Mouse (Mus musculus) heart, embryonic 16.5 days (tissue): ENCODE measurements around the gene B3gnt8. TPM values are rescaled to one million over a fixed set of nuclear protein-coding genes. Genes with fewer than 3 reads are reported as not detected.

ENCODE experiments used
- ATAC-seq: fragments of 200-750 bp; cut with Nextera tagmentation; replicated peaks from 2 replicates; pipeline ENCODE4 v1.8.0; 2017; ENCODE audit warnings: moderate number of reproducible peaks; ENCODE audit not compliant: insufficient read depth, low FRiP score; ENCODE audit errors: extremely low read depth
- H3K27ac ChIP-seq: fragments of 300-500 bp; sonication (generic); 2 replicates; pipeline ENCODE4 v1.5.1; 2014; ENCODE audit warnings: mild to moderate bottlenecking, low read length, control low read depth, moderate library complexity
- H3K27me3 ChIP-seq: fragments of 300-500 bp; sonication (generic); 2 replicates; pipeline ENCODE4 v1.6.1; 2014; ENCODE audit warnings: low read length, mixed read lengths; ENCODE audit not compliant: control insufficient read depth, insufficient read depth
- H3K36me3 ChIP-seq: fragments of 300-500 bp; sonication (generic); 2 replicates; pipeline ENCODE4 v1.6.1; 2014; ENCODE audit not compliant: control insufficient read depth, insufficient read depth
- H3K4me1 ChIP-seq: fragments of 300-500 bp; sonication (generic); 2 replicates; pipeline ENCODE4 v1.6.1; 2014; ENCODE audit warnings: low read length, mixed read lengths; ENCODE audit not compliant: control insufficient read depth, insufficient read depth
- H3K4me2 ChIP-seq: fragments of 300-500 bp; sonication (generic); 2 replicates; pipeline ENCODE4 v1.6.1; 2014; ENCODE audit warnings: low read depth, mild to moderate bottlenecking, control low read depth, low read length
- H3K4me3 ChIP-seq: fragments of 300-500 bp; sonication (generic); 2 replicates; pipeline ENCODE4 v1.5.1; 2014; ENCODE audit warnings: mild to moderate bottlenecking, control low read depth, low read length
- H3K9ac ChIP-seq: fragments of 300-500 bp; sonication (generic); 2 replicates; pipeline ENCODE4 v1.6.1; 2014; ENCODE audit warnings: low read length, control low read depth
- H3K9me3 ChIP-seq: fragments of 300-500 bp; sonication (generic); replicated peaks from 2 replicates; pipeline ENCODE4 v1.6.1; 2016; ENCODE audit warnings: low read length; ENCODE audit not compliant: control insufficient read depth
- WGBS: fragments of 180-500 bp; shearing (Covaris S2); extraction: QIAGEN DNeasy Blood & Tissue Kit; methylation state at CpG from one replicate; pipeline ENCODE4 v1.1.7; 2014; 5-methylcytosine and 5-hydroxymethylcytosine counted together
- polyA plus RNA-seq: library from polyadenylated mRNA; unstranded; fragments of >200 nt; fragmentation: Nextera tagmentation; extraction: Ambion mirVana; gene quantifications from 2 replicates; pipeline ENCODE4 v1.2.1, GENCODE M21; 2015

The B3gnt8 gene
- polyA plus RNA-seq, 1 experiment from 2014 or later = 9.0 TPM

DNA sequence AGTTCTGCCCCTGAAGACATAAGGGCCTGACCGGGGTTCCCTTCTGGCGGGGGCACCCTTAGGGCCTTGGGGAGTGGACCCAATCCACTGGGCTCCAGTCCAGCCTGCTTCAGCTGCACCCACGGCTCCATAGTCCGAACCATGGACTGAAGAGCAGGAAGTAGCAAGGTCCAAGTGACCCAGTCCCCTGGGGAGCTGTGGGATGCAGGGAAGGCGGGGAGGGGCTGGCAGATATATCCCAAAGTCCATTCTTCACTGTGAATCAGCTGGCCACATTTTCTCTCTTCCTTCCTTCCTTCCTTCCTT, 10.8 kb upstream of the B3gnt8 start, which contains the start of gene Erich4:
Gene Erich4 (minus strand): TSS at position 187 of the 306 bp plus-strand sequence.
- H3K9me3 ChIP-seq = no peaks in the 10 kb centered on the region
- ATAC-seq = no peak
- H3K9ac ChIP-seq = no peak within 1 kb of the TSS
- H3K27me3 ChIP-seq = no peaks in the 10 kb centered on the region
- H3K4me3 ChIP-seq = no peak within 1 kb of the TSS
- 70% methylated on average over 5 of the region's 5 CpGs for WGBS
- H3K36me3 ChIP-seq = no peaks in the 10 kb centered on the region
- peaks cover 10% of the 10 kb centered on the region; the same call in 1 of the 2 replicates for H3K4me1 ChIP-seq
- H3K4me2 ChIP-seq = no peak within 1 kb of the TSS
- no peak within 1 kb of the TSS for H3K27ac ChIP-seq

GRCm38 (mm10) chr7:25617376-25618160, 8.9 kb upstream of the B3gnt8 start:
- WGBS = 83% methylated on average over 10 of the region's 10 CpGs

GRCm38 (mm10) chr7:25618865-25619721, 7.4 kb upstream of the B3gnt8 start, which contains the start of gene Dmac2:
Dmac2 (plus strand) TSS chr7:25619414.
- H3K4me2 ChIP-seq = peak within 1 kb of the TSS; percentile 79

More at GRCm38 (mm10) chr7:25617376-25618160, 8.9 kb upstream of the B3gnt8 start:
- Histone ChIP-seq H3K36me3 (peaks cover 15% of the 10 kb centered on the region; the same call in 1 of the 2 replicates), H3K4me1 (peaks cover 10% of the 10 kb centered on the region; the same call in 1 of the 2 replicates), H3K9me3 (no peaks in the 10 kb centered on the region), H3K4me3 (no peak overlapping the region), H3K4me2 (no peak overlapping the region), H3K27me3 (no peaks in the 10 kb centered on the region), H3K27ac (no peak overlapping the region), H3K9ac (no peak overlapping the region)
- ATAC-seq = no peak

DNA sequence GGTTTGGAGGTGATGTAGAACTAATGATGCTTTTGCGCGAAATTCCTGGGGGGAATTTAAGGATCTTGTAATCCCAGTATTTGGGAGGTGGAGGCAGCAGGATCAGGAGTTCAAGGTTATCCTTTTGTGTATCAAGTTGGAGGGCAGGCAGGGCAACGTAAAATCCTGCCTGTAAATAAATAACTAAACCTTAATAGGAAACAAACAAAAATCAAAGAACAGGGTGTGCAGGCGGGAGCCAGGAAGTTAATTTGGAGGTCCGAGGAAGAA, 6.8 kb upstream of the B3gnt8 start:
- no peak for ATAC-seq
- peak overlapping the region; percentile 74 for H3K9ac ChIP-seq
- H3K4me1 ChIP-seq = peaks cover 10% of the 10 kb centered on the region; the same call in 1 of the 2 replicates
- H3K9me3 ChIP-seq = no peaks in the 10 kb centered on the region
- H3K27me3 ChIP-seq = no peaks in the 10 kb centered on the region
- H3K4me2 ChIP-seq = peak overlapping the region; percentile 79
- H3K4me3 ChIP-seq = peak overlapping the region; percentile 71
- WGBS = 19% methylated on average over 5 of the region's 5 CpGs
- H3K27ac ChIP-seq = peak overlapping the region; percentile 76
- peaks cover 19% of the 10 kb centered on the region for H3K36me3 ChIP-seq

More at GRCm38 (mm10) chr7:25618865-25619721, 7.4 kb upstream of the B3gnt8 start, which contains the start of gene Dmac2:
- H3K4me1 ChIP-seq = peaks cover 10% of the 10 kb centered on the region; the same call in 1 of the 2 replicates
- ATAC-seq = peak; percentile 93
- peak within 1 kb of the TSS; percentile 76 for H3K27ac ChIP-seq
- H3K9ac ChIP-seq = peak within 1 kb of the TSS; percentile 74
- no peaks in the 10 kb centered on the region for H3K9me3 ChIP-seq
- H3K27me3 ChIP-seq = no peaks in the 10 kb centered on the region
- peak within 1 kb of the TSS; percentile 71 for H3K4me3 ChIP-seq
- WGBS = under 1% methylated on average over 53 of the region's 53 CpGs
- H3K36me3 ChIP-seq = peaks cover 19% of the 10 kb centered on the region

DNA sequence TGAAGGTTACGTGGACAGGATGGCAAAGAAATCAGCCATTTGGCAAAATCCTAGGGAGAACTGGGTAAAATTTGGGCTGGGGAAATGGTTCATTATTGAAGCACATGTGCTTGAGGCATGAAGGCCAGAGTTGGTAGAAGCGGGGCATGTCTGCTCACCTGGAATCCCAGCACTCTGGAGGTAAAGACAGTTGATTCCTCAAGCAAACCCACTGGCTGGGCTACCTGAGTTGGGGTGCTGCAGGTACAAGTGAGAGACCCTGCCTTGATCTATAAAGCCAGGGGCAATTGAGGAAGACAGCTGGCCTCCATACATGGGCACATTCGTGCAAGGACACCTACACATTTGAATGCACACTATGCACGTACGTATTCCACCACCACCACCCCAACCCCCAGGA, 6.4 kb upstream of the B3gnt8 start:
- no peak overlapping the region for H3K9ac ChIP-seq
- no peaks in the 10 kb centered on the region for H3K9me3 ChIP-seq
- WGBS = 93% methylated on average over 5 of the region's 5 CpGs
- H3K4me3 ChIP-seq = peak overlapping the region; percentile 71
- H3K27ac ChIP-seq = no peak overlapping the region
- no peak for ATAC-seq
- no peaks in the 10 kb centered on the region for H3K27me3 ChIP-seq
- peaks cover 10% of the 10 kb centered on the region; the same call in 1 of the 2 replicates for H3K4me1 ChIP-seq
- H3K36me3 ChIP-seq = peaks cover 24% of the 10 kb centered on the region
- H3K4me2 ChIP-seq = peak overlapping the region; percentile 79

DNA sequence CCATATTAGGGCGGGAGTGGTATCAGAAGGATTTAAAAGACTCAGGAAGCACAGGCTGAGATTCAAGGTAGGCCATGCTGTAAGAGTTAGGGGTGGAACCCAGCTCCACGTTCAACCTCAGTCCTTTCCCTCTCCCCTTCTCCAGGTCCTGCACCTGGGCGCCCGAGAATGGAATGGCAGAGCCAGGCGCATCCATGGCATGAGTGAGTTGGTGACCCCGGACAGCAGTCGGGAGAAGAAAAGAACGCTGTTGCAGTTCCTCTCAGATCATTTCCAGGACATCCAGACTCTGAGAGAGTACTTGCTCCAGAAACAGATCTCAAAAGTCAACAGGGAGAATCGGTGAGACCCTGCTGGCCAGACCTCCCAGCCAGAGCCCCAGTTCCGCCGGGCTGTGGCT, 5.7 kb upstream of the B3gnt8 start:
- Histone ChIP-seq H3K9ac (no peak overlapping the region), H3K27ac (no peak overlapping the region), H3K4me1 (peaks cover 13% of the 10 kb centered on the region), H3K4me2 (no peak overlapping the region), H3K36me3 (peaks cover 25% of the 10 kb centered on the region), H3K4me3 (no peak overlapping the region), H3K9me3 (no peaks in the 10 kb centered on the region), H3K27me3 (no peaks in the 10 kb centered on the region)
- no peak for ATAC-seq
- 88% methylated on average over 11 of the region's 11 CpGs for WGBS

DNA sequence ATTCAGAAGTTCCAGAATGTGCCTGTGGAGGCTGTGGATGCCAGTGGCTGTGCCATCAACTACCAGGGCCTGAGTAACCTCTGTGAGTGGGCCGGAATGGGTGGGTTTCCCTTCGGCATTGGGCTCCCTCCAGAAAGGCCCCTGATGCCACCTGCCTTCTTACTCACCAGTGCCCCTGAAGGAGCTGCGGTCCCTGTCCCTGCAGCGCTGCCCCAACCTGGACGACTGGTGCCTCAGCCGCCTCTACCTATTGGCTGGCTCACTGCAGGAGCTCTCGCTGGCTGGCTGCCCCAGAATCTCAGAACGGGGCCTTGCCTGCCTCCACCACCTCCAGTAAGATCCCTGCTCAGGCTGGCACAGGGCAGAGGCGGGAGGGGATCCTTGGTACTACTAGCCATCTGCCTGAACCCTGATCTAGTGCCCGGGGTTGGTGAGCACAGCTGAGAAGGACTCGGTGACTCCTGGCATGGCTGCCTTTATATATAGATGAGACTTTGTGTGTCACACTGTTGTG, 2.5 kb upstream of the B3gnt8 start:
- 85% methylated on average over 11 of the region's 11 CpGs for WGBS
- H3K27ac ChIP-seq = no peak overlapping the region
- H3K4me1 ChIP-seq = peaks cover 30% of the 10 kb centered on the region
- peaks cover 25% of the 10 kb centered on the region for H3K36me3 ChIP-seq
- no peaks in the 10 kb centered on the region for H3K9me3 ChIP-seq
- no peak overlapping the region for H3K4me2 ChIP-seq
- H3K4me3 ChIP-seq = no peak overlapping the region
- no peaks in the 10 kb centered on the region for H3K27me3 ChIP-seq
- no peak for ATAC-seq
- H3K9ac ChIP-seq = no peak overlapping the region

- H3K4me2 ChIP-seq = no peak overlapping the region
- no peaks in the 10 kb centered on the region for H3K9me3 ChIP-seq
- peaks cover 25% of the 10 kb centered on the region for H3K36me3 ChIP-seq
- H3K4me3 ChIP-seq = no peak overlapping the region
- H3K9ac ChIP-seq = no peak overlapping the region
- H3K4me1 ChIP-seq = peaks cover 27% of the 10 kb centered on the region
- no peaks in the 10 kb centered on the region for H3K27me3 ChIP-seq
- H3K27ac ChIP-seq = peak overlapping the region; percentile 15
- WGBS = 34% methylated on average over 5 of the region's 5 CpGs
- ATAC-seq = no peak; the same call in 1 of the 2 replicates
Measured at GRCm38 (mm10) chr7:25624851-25625250, 1.6 kb upstream of the B3gnt8 start.
